Mouse (Mus musculus): Measurements from ENCODE around the gene Map2k5. TPM values are rescaled to one million over a fixed set of nuclear protein-coding genes. Genes with fewer than 3 reads are reported as not detected.

Gene Map2k5
- polyA plus RNA-seq, 1 experiment from 2014 or later = 35.4 TPM

GRCm38 (mm10) chr9:63257739-63258138, 120.0 kb downstream of the Map2k5 start:
- WGBS = 80% methylated on average over 4 of the region's 4 CpGs
- Histone ChIP-seq H3K9me3 (replicated peaks; ENCODE audit: control insufficient read depth, low read length) (no peaks in the 10 kb centered on the region), H3K4me2 (ENCODE audit: low read depth, low read length) (no peak overlapping the region), H3K36me3 (replicated peaks; ENCODE audit: control insufficient read depth, insufficient read depth, low read depth, low read length) (no peaks in the 10 kb centered on the region; the same call in 1 of the 2 replicates), H3K27me3 (ENCODE audit: control insufficient read depth, insufficient read depth, low read length) (no peaks in the 10 kb centered on the region), H3K27ac (replicated peaks; ENCODE audit: low read depth, low read length) (no peak overlapping the region), H3K9ac (replicated peaks; ENCODE audit: low read length) (no peak overlapping the region), H3K4me1 (ENCODE audit: control insufficient read depth, insufficient read depth, low read length) (no peaks in the 10 kb centered on the region), H3K4me3 (ENCODE audit: low read depth, low read length) (no peak overlapping the region)
- ATAC-seq (replicated peaks; ENCODE audit: insufficient number of reproducible peaks, low FRiP score, low TSS enrichment, low read depth) = no peak
- DNase-seq (ENCODE audit: low spot score) = no peak

- Histone ChIP-seq H3K4me3 (ENCODE audit: low read depth, low read length) (no peak overlapping the region), H3K4me1 (ENCODE audit: control insufficient read depth, insufficient read depth, low read length) (no peaks in the 10 kb centered on the region), H3K9ac (replicated peaks; ENCODE audit: low read length) (no peak overlapping the region), H3K27ac (replicated peaks; ENCODE audit: low read depth, low read length) (no peak overlapping the region), H3K4me2 (ENCODE audit: low read depth, low read length) (no peak overlapping the region), H3K9me3 (replicated peaks; ENCODE audit: control insufficient read depth, low read length) (no peaks in the 10 kb centered on the region), H3K27me3 (ENCODE audit: control insufficient read depth, insufficient read depth, low read length) (no peaks in the 10 kb centered on the region), H3K36me3 (replicated peaks; ENCODE audit: control insufficient read depth, insufficient read depth, low read depth, low read length) (no peaks in the 10 kb centered on the region; the same call in 1 of the 2 replicates)
- ATAC-seq (replicated peaks; ENCODE audit: insufficient number of reproducible peaks, low FRiP score, low TSS enrichment, low read depth) = no peak; the same call in 1 of the 2 replicates
- no peak for DNase-seq (ENCODE audit: low spot score)
- 76% methylated on average over 19 of the region's 19 CpGs for WGBS
These were observed 126.7 kb downstream of the Map2k5 start for GRCm38 (mm10) chr9:63250841-63251626.

- H3K4me2 ChIP-seq (ENCODE audit: low read depth, low read length) = no peak overlapping the region
- no peaks in the 10 kb centered on the region for H3K4me1 ChIP-seq (ENCODE audit: control insufficient read depth, insufficient read depth, low read length)
- no peaks in the 10 kb centered on the region for H3K9me3 ChIP-seq (replicated peaks; ENCODE audit: control insufficient read depth, low read length)
- no peak for ATAC-seq (replicated peaks; ENCODE audit: insufficient number of reproducible peaks, low FRiP score, low TSS enrichment, low read depth)
- no peak overlapping the region for H3K27ac ChIP-seq (replicated peaks; ENCODE audit: low read depth, low read length)
- no peak overlapping the region for H3K4me3 ChIP-seq (ENCODE audit: low read depth, low read length)
- H3K27me3 ChIP-seq (ENCODE audit: control insufficient read depth, insufficient read depth, low read length) = no peaks in the 10 kb centered on the region
- DNase-seq (ENCODE audit: low spot score) = no peak
- no peaks in the 10 kb centered on the region for H3K36me3 ChIP-seq (replicated peaks; ENCODE audit: control insufficient read depth, insufficient read depth, low read depth, low read length)
- H3K9ac ChIP-seq (replicated peaks; ENCODE audit: low read length) = no peak overlapping the region
These were observed 129.5 kb downstream of the Map2k5 start for GRCm38 (mm10) chr9:63248095-63248787.

GRCm38 (mm10) chr9:63246568-63247169, 131.0 kb downstream of the Map2k5 start:
- WGBS = 80% methylated on average over 5 of the region's 5 CpGs
- Histone ChIP-seq H3K4me2 (ENCODE audit: low read depth, low read length) (no peak overlapping the region), H3K4me1 (ENCODE audit: control insufficient read depth, insufficient read depth, low read length) (no peaks in the 10 kb centered on the region), H3K9me3 (replicated peaks; ENCODE audit: control insufficient read depth, low read length) (no peaks in the 10 kb centered on the region), H3K27me3 (ENCODE audit: control insufficient read depth, insufficient read depth, low read length) (no peaks in the 10 kb centered on the region), H3K4me3 (ENCODE audit: low read depth, low read length) (no peak overlapping the region), H3K36me3 (replicated peaks; ENCODE audit: control insufficient read depth, insufficient read depth, low read depth, low read length) (no peaks in the 10 kb centered on the region), H3K27ac (replicated peaks; ENCODE audit: low read depth, low read length) (no peak overlapping the region), H3K9ac (replicated peaks; ENCODE audit: low read length) (no peak overlapping the region)
- ATAC-seq (replicated peaks; ENCODE audit: insufficient number of reproducible peaks, low FRiP score, low TSS enrichment, low read depth) (no peak), DNase-seq (ENCODE audit: low spot score) (no peak)

- no peaks in the 10 kb centered on the region for H3K9me3 ChIP-seq (replicated peaks; ENCODE audit: control insufficient read depth, low read length)
- WGBS = 71% methylated on average over 6 of the region's 6 CpGs
- H3K27ac ChIP-seq (replicated peaks; ENCODE audit: low read depth, low read length) = no peak overlapping the region
- no peak overlapping the region for H3K4me3 ChIP-seq (ENCODE audit: low read depth, low read length)
- ATAC-seq (replicated peaks; ENCODE audit: insufficient number of reproducible peaks, low FRiP score, low TSS enrichment, low read depth) = no peak
- no peak for DNase-seq (ENCODE audit: low spot score)
- no peak overlapping the region for H3K4me2 ChIP-seq (ENCODE audit: low read depth, low read length)
- no peaks in the 10 kb centered on the region for H3K36me3 ChIP-seq (replicated peaks; ENCODE audit: control insufficient read depth, insufficient read depth, low read depth, low read length)
- no peaks in the 10 kb centered on the region for H3K4me1 ChIP-seq (ENCODE audit: control insufficient read depth, insufficient read depth, low read length)
- H3K9ac ChIP-seq (replicated peaks; ENCODE audit: low read length) = no peak overlapping the region
- no peaks in the 10 kb centered on the region for H3K27me3 ChIP-seq (ENCODE audit: control insufficient read depth, insufficient read depth, low read length)
These were observed 135.7 kb downstream of the Map2k5 start for GRCm38 (mm10) chr9:63241961-63242360.

GRCm38 (mm10) chr9:63241241-63241640, 136.5 kb downstream of the Map2k5 start:
- Histone ChIP-seq H3K4me1 (ENCODE audit: control insufficient read depth, insufficient read depth, low read length) (no peaks in the 10 kb centered on the region), H3K4me2 (ENCODE audit: low read depth, low read length) (no peak overlapping the region), H3K9ac (replicated peaks; ENCODE audit: low read length) (no peak overlapping the region), H3K27ac (replicated peaks; ENCODE audit: low read depth, low read length) (no peak overlapping the region), H3K27me3 (ENCODE audit: control insufficient read depth, insufficient read depth, low read length) (no peaks in the 10 kb centered on the region), H3K9me3 (replicated peaks; ENCODE audit: control insufficient read depth, low read length) (no peaks in the 10 kb centered on the region), H3K36me3 (replicated peaks; ENCODE audit: control insufficient read depth, insufficient read depth, low read depth, low read length) (no peaks in the 10 kb centered on the region), H3K4me3 (ENCODE audit: low read depth, low read length) (no peak overlapping the region)
- DNase-seq (ENCODE audit: low spot score) (no peak), ATAC-seq (replicated peaks; ENCODE audit: insufficient number of reproducible peaks, low FRiP score, low TSS enrichment, low read depth) (no peak)
- WGBS = 81% methylated on average over 8 of the region's 8 CpGs

GRCm38 (mm10) chr9:63234356-63234755, 143.3 kb downstream of the Map2k5 start:
- 73% methylated on average over 5 of the region's 5 CpGs for WGBS

GRCm38 (mm10) chr9:63230289-63230688, 147.4 kb downstream of the Map2k5 start:
- ATAC-seq (replicated peaks; ENCODE audit: insufficient number of reproducible peaks, low FRiP score, low TSS enrichment, low read depth) (no peak), DNase-seq (ENCODE audit: low spot score) (no peak)
- H3K27ac ChIP-seq (replicated peaks; ENCODE audit: low read depth, low read length) = no peak overlapping the region
- H3K9me3 ChIP-seq (replicated peaks; ENCODE audit: control insufficient read depth, low read length) = no peaks in the 10 kb centered on the region
- no peak overlapping the region for H3K9ac ChIP-seq (replicated peaks; ENCODE audit: low read length)
- no peak overlapping the region for H3K4me3 ChIP-seq (ENCODE audit: low read depth, low read length)
- H3K4me2 ChIP-seq (ENCODE audit: low read depth, low read length) = no peak overlapping the region
- H3K27me3 ChIP-seq (ENCODE audit: control insufficient read depth, insufficient read depth, low read length) = no peaks in the 10 kb centered on the region
- H3K36me3 ChIP-seq (replicated peaks; ENCODE audit: control insufficient read depth, insufficient read depth, low read depth, low read length) = no peaks in the 10 kb centered on the region
- WGBS = 76% methylated on average over 15 of the region's 15 CpGs
- no peaks in the 10 kb centered on the region for H3K4me1 ChIP-seq (ENCODE audit: control insufficient read depth, insufficient read depth, low read length)

More at GRCm38 (mm10) chr9:63234356-63234755, 143.3 kb downstream of the Map2k5 start:
- no peaks in the 10 kb centered on the region for H3K36me3 ChIP-seq (replicated peaks; ENCODE audit: control insufficient read depth, insufficient read depth, low read depth, low read length)
- no peaks in the 10 kb centered on the region for H3K27me3 ChIP-seq (ENCODE audit: control insufficient read depth, insufficient read depth, low read length)
- H3K9ac ChIP-seq (replicated peaks; ENCODE audit: low read length) = no peak overlapping the region
- ATAC-seq (replicated peaks; ENCODE audit: insufficient number of reproducible peaks, low FRiP score, low TSS enrichment, low read depth) (no peak), DNase-seq (ENCODE audit: low spot score) (no peak)
- H3K4me2 ChIP-seq (ENCODE audit: low read depth, low read length) = no peak overlapping the region
- no peak overlapping the region for H3K27ac ChIP-seq (replicated peaks; ENCODE audit: low read depth, low read length)
- no peak overlapping the region for H3K4me3 ChIP-seq (ENCODE audit: low read depth, low read length)
- H3K9me3 ChIP-seq (replicated peaks; ENCODE audit: control insufficient read depth, low read length) = no peaks in the 10 kb centered on the region
- H3K4me1 ChIP-seq (ENCODE audit: control insufficient read depth, insufficient read depth, low read length) = no peaks in the 10 kb centered on the region
